Mouse (Mus musculus) forebrain, embryonic 11.5 days (tissue): ENCODE measurements around the gene C1qbp. TPM values are rescaled to one million over a fixed set of nuclear protein-coding genes. Genes with fewer than 3 reads are reported as not detected.
A peak's percentile ranks its signal among the peaks of the same experiment; 100 is the strongest.

Experiments
- ATAC-seq: fragments of 200-750 bp; cut with Nextera tagmentation; replicated peaks from 2 replicates; pipeline ENCODE4 v1.8.0; 2017; ENCODE audit warnings: moderate TSS enrichment; ENCODE audit not compliant: low FRiP score
- DNase-seq: peaks from one replicate; pipeline ENCODE4 v3.0.0-alpha.2; 2017; ENCODE audit warnings: low spot score
- H3K27ac ChIP-seq: fragments of 300-500 bp; sonication (generic); 2 replicates; pipeline ENCODE4 v1.5.1; 2014; ENCODE audit warnings: low read depth, low read length
- H3K27me3 ChIP-seq: fragments of 300-500 bp; sonication (generic); 2 replicates; pipeline ENCODE4 v1.6.1; 2014; ENCODE audit warnings: mild to moderate bottlenecking, low read length, mixed read lengths; ENCODE audit not compliant: control insufficient read depth, insufficient read depth
- H3K36me3 ChIP-seq: fragments of 300-500 bp; sonication (generic); 2 replicates; pipeline ENCODE4 v1.6.1; 2014; ENCODE audit warnings: mild to moderate bottlenecking, low read length, moderate library complexity, mixed read lengths; ENCODE audit not compliant: control insufficient read depth, insufficient read depth
- H3K4me1 ChIP-seq: fragments of 300-500 bp; sonication (generic); replicated peaks from 2 replicates; pipeline ENCODE4 v1.6.1; 2014; ENCODE audit warnings: low read length, mixed read lengths; ENCODE audit not compliant: control insufficient read depth, insufficient read depth
- H3K4me2 ChIP-seq: fragments of 300-500 bp; sonication (generic); 2 replicates; pipeline ENCODE4 v1.6.1; 2014; ENCODE audit warnings: low read depth, mild to moderate bottlenecking, low read length, moderate library complexity, mixed read lengths; ENCODE audit not compliant: severe bottlenecking
- H3K4me3 ChIP-seq: fragments of 300-500 bp; sonication (generic); 2 replicates; pipeline ENCODE4 v1.5.1; 2014; ENCODE audit warnings: low read depth, low read length
- H3K9ac ChIP-seq: fragments of 300-500 bp; sonication (generic); 2 replicates; pipeline ENCODE4 v1.6.1; 2014; ENCODE audit warnings: low read length
- H3K9me3 ChIP-seq: fragments of 300-500 bp; sonication (generic); 2 replicates; pipeline ENCODE4 v1.6.1; 2016; ENCODE audit warnings: low read length, mixed read lengths; ENCODE audit not compliant: control insufficient read depth
- WGBS: fragments of 180-500 bp; shearing (Covaris S2); extraction: QIAGEN DNeasy Blood & Tissue Kit; methylation state at CpG from one replicate; pipeline ENCODE4 v1.1.7; 2014; 5-methylcytosine and 5-hydroxymethylcytosine counted together
- polyA plus RNA-seq: library from polyadenylated mRNA; unstranded; fragments of >200 nt; fragmentation: Nextera tagmentation; extraction: Ambion mirVana; gene quantifications from 2 replicates; pipeline ENCODE4 v1.2.1, GENCODE M21; 2014

The C1qbp gene
- polyA plus RNA-seq, 1 experiment from 2014 or later: 278 TPM

- no peaks in the 10 kb centered on the region; the same call in 1 of the 2 replicates for H3K9me3 ChIP-seq
- H3K27ac ChIP-seq: peak within 1 kb of the TSS; percentile 71
- ATAC-seq (peak; percentile 97), DNase-seq (peak; percentile 97)
- peaks cover 4% of the 10 kb centered on the region; the same call in 1 of the 2 replicates for H3K36me3 ChIP-seq
- peak within 1 kb of the TSS; percentile 88 for H3K9ac ChIP-seq
- H3K4me2 ChIP-seq: peak within 1 kb of the TSS; percentile 80
- H3K27me3 ChIP-seq: no peaks in the 10 kb centered on the region
- H3K4me1 ChIP-seq: no peaks in the 10 kb centered on the region; the same call in 1 of the 2 replicates
- H3K4me3 ChIP-seq: peak within 1 kb of the TSS; percentile 94
- WGBS: under 1% methylated on average over 43 of the region's 43 CpGs
Measured at GRCm38 (mm10) chr11:70969821-70970559, 12.8 kb downstream of the C1qbp start, which contains the start of the genes Nup88 and Rpain. TSS of gene Nup88 (minus strand) at chr11:70969973. TSS of gene Rpain (plus strand) at chr11:70970213.

- H3K9ac ChIP-seq: peak overlapping the region; percentile 88
- no peaks in the 10 kb centered on the region; the same call in 1 of the 2 replicates for H3K9me3 ChIP-seq
- DNase-seq: no peak
- H3K36me3 ChIP-seq: peaks cover 8% of the 10 kb centered on the region; the same call in 1 of the 2 replicates
- H3K27ac ChIP-seq: peak overlapping the region; percentile 68
- no peaks in the 10 kb centered on the region for H3K27me3 ChIP-seq
- peak overlapping the region; percentile 49 for H3K4me2 ChIP-seq
- H3K4me1 ChIP-seq: no peaks in the 10 kb centered on the region; the same call in 1 of the 2 replicates
- ATAC-seq: peak; percentile 10; the same call in 1 of the 2 replicates
- H3K4me3 ChIP-seq: peak overlapping the region; percentile 94
- WGBS: 1% methylated on average over 25 of the region's 25 CpGs
Measured at GRCm38 (mm10) chr11:70969271-70969794, 13.5 kb downstream of the C1qbp start.

GRCm38 (mm10) chr11:70964222-70964907, 18.5 kb downstream of the C1qbp start:
- ATAC-seq: no peak
- DNase-seq: no peak
- Histone ChIP-seq H3K27ac (no peak overlapping the region), H3K4me2 (no peak overlapping the region), H3K27me3 (no peaks in the 10 kb centered on the region), H3K9ac (no peak overlapping the region), H3K4me3 (no peak overlapping the region), H3K36me3 (peaks cover 16% of the 10 kb centered on the region), H3K4me1 (no peaks in the 10 kb centered on the region; the same call in 1 of the 2 replicates), H3K9me3 (no peaks in the 10 kb centered on the region)
- 73% methylated on average over 4 of the region's 4 CpGs for WGBS

- no peak for ATAC-seq
- H3K9me3 ChIP-seq: no peaks in the 10 kb centered on the region
- H3K4me3 ChIP-seq: no peak overlapping the region
- H3K4me1 ChIP-seq: no peaks in the 10 kb centered on the region
- no peaks in the 10 kb centered on the region for H3K27me3 ChIP-seq
- no peak overlapping the region for H3K9ac ChIP-seq
- DNase-seq: no peak
- peaks cover 18% of the 10 kb centered on the region for H3K36me3 ChIP-seq
- no peak overlapping the region for H3K27ac ChIP-seq
- WGBS: 93% methylated on average over 5 of the region's 5 CpGs
- no peak overlapping the region for H3K4me2 ChIP-seq
Measured at GRCm38 (mm10) chr11:70960786-70961554, 21.9 kb downstream of the C1qbp start.

- H3K4me3 ChIP-seq: no peak overlapping the region
- ATAC-seq (no peak), DNase-seq (no peak)
- no peak overlapping the region for H3K27ac ChIP-seq
- no peak overlapping the region for H3K9ac ChIP-seq
- no peaks in the 10 kb centered on the region for H3K27me3 ChIP-seq
- H3K4me1 ChIP-seq: no peaks in the 10 kb centered on the region
- H3K4me2 ChIP-seq: no peak overlapping the region
- H3K9me3 ChIP-seq: no peaks in the 10 kb centered on the region
- peaks cover 9% of the 10 kb centered on the region; the same call in 1 of the 2 replicates for H3K36me3 ChIP-seq
- 94% methylated on average over 4 of the region's 4 CpGs for WGBS
Measured at GRCm38 (mm10) chr11:70954711-70955110, 28.1 kb downstream of the C1qbp start.

GRCm38 (mm10) chr11:70944935-70945817, 37.6 kb downstream of the C1qbp start:
- Histone ChIP-seq H3K36me3 (peaks cover 16% of the 10 kb centered on the region), H3K9me3 (no peaks in the 10 kb centered on the region), H3K4me1 (no peaks in the 10 kb centered on the region), H3K9ac (no peak overlapping the region), H3K27me3 (no peaks in the 10 kb centered on the region), H3K27ac (no peak overlapping the region), H3K4me3 (no peak overlapping the region), H3K4me2 (no peak overlapping the region)
- WGBS: 93% methylated on average over 4 of the region's 4 CpGs
- ATAC-seq (no peak), DNase-seq (no peak)

GRCm38 (mm10) chr11:70943651-70944050, 39.2 kb downstream of the C1qbp start:
- H3K4me3 ChIP-seq: no peak overlapping the region
- H3K4me2 ChIP-seq: no peak overlapping the region
- no peak for ATAC-seq
- WGBS: 96% methylated on average over 7 of the region's 7 CpGs
- H3K9me3 ChIP-seq: no peaks in the 10 kb centered on the region
- peaks cover 16% of the 10 kb centered on the region for H3K36me3 ChIP-seq
- H3K9ac ChIP-seq: no peak overlapping the region
- H3K27me3 ChIP-seq: no peaks in the 10 kb centered on the region
- no peak overlapping the region for H3K27ac ChIP-seq
- no peak for DNase-seq
- H3K4me1 ChIP-seq: no peaks in the 10 kb centered on the region
